Mouse (Mus musculus) cerebellum, postnatal 14 days (tissue): ENCODE measurements around the gene Gtf2h1.
"Not testable (repeated sequence)": the region's sequence is repeated elsewhere in the genome, so short reads cannot be mapped to it uniquely, and the experiment has no call there.

Source experiments
- DNase-seq, 2 experiments: peaks; one replicate each; pipeline ENCODE4 v3.0.0; 2021; ENCODE audit warnings: mixed read lengths in 2 of 2

Gtf2h1 gene

GRCm38 (mm10) chr7:46830799-46831590 lies 35.1 kb downstream of the Gtf2h1 start:
- DNase-seq: no peak

GRCm38 (mm10) chr7:46831693-46832092 lies 35.8 kb downstream of the Gtf2h1 start:
- no peak for DNase-seq

GRCm38 (mm10) chr7:46832112-46832810 lies 36.4 kb downstream of the Gtf2h1 start:
- DNase-seq: not testable (repeated sequence)

GRCm38 (mm10) chr7:46833266-46833665 lies 37.4 kb downstream of the Gtf2h1 start:
- DNase-seq: no peak

GRCm38 (mm10) chr7:46833670-46834255 lies 37.9 kb downstream of the Gtf2h1 start:
- DNase-seq: no peak

- DNase-seq: no peak
Observed at GRCm38 (mm10) chr7:46834994-46835610, 39.2 kb downstream of the Gtf2h1 start.

- no peak for DNase-seq
Observed at GRCm38 (mm10) chr7:46836357-46836756, 40.5 kb downstream of the Gtf2h1 start.

- no peak for DNase-seq
Observed at GRCm38 (mm10) chr7:46837073-46837472, 41.2 kb downstream of the Gtf2h1 start.

- peak; percentile 44 to 48 for DNase-seq
Observed at GRCm38 (mm10) chr7:46838104-46838671, 42.3 kb downstream of the Gtf2h1 start.

GRCm38 (mm10) chr7:46838891-46839302 lies 43.0 kb downstream of the Gtf2h1 start:
- peak; percentile 86 to 88 for DNase-seq

GRCm38 (mm10) chr7:46839446-46839845 lies 43.5 kb downstream of the Gtf2h1 start:
- DNase-seq: peak in 1 of 2 experiments; percentile 53

- no peak for DNase-seq
Observed at GRCm38 (mm10) chr7:46839861-46840260, 44.0 kb downstream of the Gtf2h1 start.

GRCm38 (mm10) chr7:46840326-46840725 lies 44.4 kb downstream of the Gtf2h1 start:
- no peak for DNase-seq

GRCm38 (mm10) chr7:46840787-46841525 lies 45.1 kb downstream of the Gtf2h1 start, which contains the start of gene Ldha:
Ldha (plus strand) TSS chr7:46841475.
- DNase-seq: no peak

GRCm38 (mm10) chr7:46842278-46842677 lies 46.4 kb downstream of the Gtf2h1 start:
- no peak for DNase-seq

GRCm38 (mm10) chr7:46843576-46843975 lies 47.7 kb downstream of the Gtf2h1 start:
- peak in 1 of 2 experiments; percentile 64 for DNase-seq

GRCm38 (mm10) chr7:46845211-46845977 lies 49.5 kb downstream of the Gtf2h1 start:
- DNase-seq: peak; percentile 96 to 97

GRCm38 (mm10) chr7:46845978-46846485 lies 50.1 kb downstream of the Gtf2h1 start:
- no peak for DNase-seq

- peak; percentile 72 to 82 for DNase-seq
Observed at GRCm38 (mm10) chr7:46846486-46847244, 50.8 kb downstream of the Gtf2h1 start.

- no peak for DNase-seq
Observed at GRCm38 (mm10) chr7:46849287-46849686, 53.4 kb downstream of the Gtf2h1 start.
